ENCODE assay signal across 8 mouse cellular contexts in genomic region chr14:105259035-105259880, GRCm38 (mm10). TPM values are rescaled to one million over a fixed set of nuclear protein-coding genes. Genes with fewer than 3 reads are reported as not detected.
A peak's percentile ranks its signal among the peaks of the same experiment; 100 is the strongest.
DNase-seq lines count a peak whose midpoint lies in the region; ATAC-seq and TF ChIP-seq lines count a peak whose summit lies in the region.

No protein-coding gene starts in this region.

- H3K9ac ChIP-seq in forebrain, embryonic 15.5 days (replicated peaks): peak overlapping the region; percentile 98
- peak overlapping the region; percentile 97 for H3K9ac ChIP-seq in midbrain, embryonic 16.5 days (ENCODE audit: low read depth, low read length)
- H3K9ac ChIP-seq in stomach, postnatal 0 days (ENCODE audit: low read length): peak overlapping the region; percentile 91

- DNase-seq in layer of hippocampus, adult 2 months (ENCODE audit: low spot score in 2 of 2): peak in 1 of 2 experiments; percentile 14
- no peak for DNase-seq in layer of hippocampus, adult 9-10 months (ENCODE audit: low spot score)
- DNase-seq in cerebellum, adult 11 months: peak; percentile 39
- DNase-seq in induced T-regulatory cell, adult 2 months (ENCODE audit: low read depth): peak; percentile 71
- peak; percentile 53 for DNase-seq in liver
- peak; percentile 71 for DNase-seq in stomach, postnatal 0 days (ENCODE audit: low spot score)

- no peak for TF ChIP-seq EP300 in stomach, postnatal 0 days (optimal IDR thresholded peaks at IDR 0.05)

- H3K4me2 ChIP-seq in forebrain, embryonic 15.5 days (replicated peaks): peak overlapping the region; percentile 64
- peak overlapping the region; percentile 57 for H3K4me2 ChIP-seq in midbrain, embryonic 16.5 days (ENCODE audit: low read length)
- H3K4me2 ChIP-seq in stomach, postnatal 0 days (replicated peaks; ENCODE audit: low read depth): peak overlapping the region; percentile 66

- peak overlapping the region; percentile 89 for H3K4me3 ChIP-seq in layer of hippocampus, adult 2 months
- H3K4me3 ChIP-seq in forebrain, embryonic 15.5 days: peak overlapping the region; percentile 99
- peak overlapping the region; percentile 97 for H3K4me3 ChIP-seq in midbrain, embryonic 16.5 days (ENCODE audit: low read depth, low read length)
- H3K4me3 ChIP-seq in stomach, postnatal 0 days (ENCODE audit: low read depth, low read length): peak overlapping the region; percentile 74

- 14% methylated on average over 21 of the region's 34 CpGs for WGBS in forebrain, embryonic 15.5 days
- WGBS in midbrain, embryonic 16.5 days: 7% methylated on average over 33 of the region's 34 CpGs
- 4% methylated on average over 27 of the region's 34 CpGs for WGBS in stomach, postnatal 0 days

- TF ChIP-seq CTCF in layer of hippocampus, adult 2 months (conservative IDR thresholded peaks at IDR 0.05): no peak
- TF ChIP-seq CTCF in stomach, postnatal 0 days (IDR thresholded peaks at IDR 0.05; ENCODE audit: low read depth): peak; percentile 47

- H3K9me3 ChIP-seq in forebrain, embryonic 15.5 days: no peaks in the 10 kb centered on the region
- no peaks in the 10 kb centered on the region for H3K9me3 ChIP-seq in midbrain, embryonic 16.5 days (replicated peaks; ENCODE audit: control insufficient read depth, low read length, poor library complexity, severe bottlenecking)
- no peaks in the 10 kb centered on the region for H3K9me3 ChIP-seq in stomach, postnatal 0 days (ENCODE audit: control insufficient read depth, low read length)

- ATAC-seq in forebrain, embryonic 15.5 days (replicated peaks): no peak; the same call in 1 of the 2 replicates
- peak; percentile 81 for ATAC-seq in midbrain, embryonic 16.5 days
- peak; percentile 68 for ATAC-seq in stomach, postnatal 0 days (ENCODE audit: low FRiP score, low TSS enrichment)

- no peaks in the 10 kb centered on the region for H3K36me3 ChIP-seq in forebrain, embryonic 15.5 days
- no peaks in the 10 kb centered on the region for H3K36me3 ChIP-seq in midbrain, embryonic 16.5 days (ENCODE audit: control insufficient read depth, insufficient read depth, low read length)
- no peaks in the 10 kb centered on the region for H3K36me3 ChIP-seq in stomach, postnatal 0 days (ENCODE audit: control insufficient read depth, insufficient read depth, low read length)

- no peaks in the 10 kb centered on the region for H3K27me3 ChIP-seq in forebrain, embryonic 15.5 days
- H3K27me3 ChIP-seq in midbrain, embryonic 16.5 days (ENCODE audit: control insufficient read depth, insufficient read depth, low read depth, low read length): no peaks in the 10 kb centered on the region
- no peaks in the 10 kb centered on the region for H3K27me3 ChIP-seq in stomach, postnatal 0 days (ENCODE audit: control insufficient read depth, insufficient read depth, low read length)

- H3K27ac ChIP-seq in layer of hippocampus, adult 2 months: peak overlapping the region; percentile 93
- peak overlapping the region; percentile 97 for H3K27ac ChIP-seq in forebrain, embryonic 15.5 days (replicated peaks)
- H3K27ac ChIP-seq in midbrain, embryonic 16.5 days (ENCODE audit: low read length): peak overlapping the region; percentile 91
- peak overlapping the region; percentile 97 for H3K27ac ChIP-seq in stomach, postnatal 0 days (replicated peaks)

- H3K4me1 ChIP-seq in forebrain, embryonic 15.5 days: peaks cover 15% of the 10 kb centered on the region; the same call in 1 of the 2 replicates
- H3K4me1 ChIP-seq in midbrain, embryonic 16.5 days (ENCODE audit: control insufficient read depth, insufficient read depth, low read length): peaks cover 9% of the 10 kb centered on the region
- H3K4me1 ChIP-seq in stomach, postnatal 0 days (replicated peaks; ENCODE audit: control insufficient read depth, insufficient read depth): no peaks in the 10 kb centered on the region

RNA-seq across cellular contexts. Expression of gene Ndfip2, which starts 0.9 kb away (rescaled TPM):
- 10 to 100 TPM; 80.1 to 82.4 TPM for total RNA-seq in layer of hippocampus, adult 2 months (2021)
- 76.0 and 83.9 TPM in 2 replicates for polyA plus RNA-seq in forebrain, embryonic 15.5 days (2015; fragmentation: Nextera tagmentation; extraction: Ambion mirVana)
- 106 and 109 TPM in 2 replicates for polyA plus RNA-seq in midbrain, embryonic 16.5 days (2015; fragmentation: Nextera tagmentation; extraction: Ambion mirVana)
- polyA plus RNA-seq in stomach, postnatal 0 days (2015; fragmentation: Nextera tagmentation; extraction: Ambion mirVana): 64.2 and 65.1 TPM in 2 replicates
